Mouse (Mus musculus) kidney, embryonic 14.5 days (tissue): ENCODE data around the gene Stk31. TPM values are rescaled to one million over a fixed set of nuclear protein-coding genes. Genes with fewer than 3 reads are reported as not detected.

Experiments used
- ATAC-seq: fragments of 200-750 bp; cut with Nextera tagmentation; 2 replicates; pipeline ENCODE4 v1.8.0; 2017; ENCODE audit warnings: moderate number of reproducible peaks, mild to moderate bottlenecking, moderate TSS enrichment, moderate library complexity; ENCODE audit not compliant: low FRiP score, low TSS enrichment
- H3K27ac ChIP-seq: fragments of 300-500 bp; sonication (generic); 2 replicates; pipeline ENCODE4 v1.5.1; 2014; ENCODE audit warnings: low read depth, mild to moderate bottlenecking, low read length, moderate library complexity, mixed read lengths
- H3K27me3 ChIP-seq: fragments of 300-500 bp; sonication (generic); 2 replicates; pipeline ENCODE4 v1.6.1; 2014; ENCODE audit warnings: mild to moderate bottlenecking, low read length; ENCODE audit not compliant: control insufficient read depth, insufficient read depth
- H3K36me3 ChIP-seq: fragments of 300-500 bp; sonication (generic); 2 replicates; pipeline ENCODE4 v1.6.1; 2014; ENCODE audit warnings: low read length, mixed read lengths; ENCODE audit not compliant: control insufficient read depth, insufficient read depth
- H3K4me1 ChIP-seq: fragments of 300-500 bp; sonication (generic); 2 replicates; pipeline ENCODE4 v1.6.1; 2014; ENCODE audit warnings: low read length, mixed read lengths; ENCODE audit not compliant: control insufficient read depth, insufficient read depth
- H3K4me2 ChIP-seq: fragments of 300-500 bp; sonication (generic); replicated peaks from 2 replicates; pipeline ENCODE4 v1.6.1; 2014; ENCODE audit warnings: low read depth, mild to moderate bottlenecking, low read length
- H3K4me3 ChIP-seq: fragments of 300-500 bp; sonication (generic); 2 replicates; pipeline ENCODE4 v1.5.1; 2014; ENCODE audit warnings: mild to moderate bottlenecking, low read length
- H3K9ac ChIP-seq: fragments of 300-500 bp; sonication (generic); 2 replicates; pipeline ENCODE4 v1.6.1; 2014; ENCODE audit warnings: low read depth, mild to moderate bottlenecking, low read length, moderate library complexity
- H3K9me3 ChIP-seq: fragments of 300-500 bp; sonication (generic); 2 replicates; pipeline ENCODE4 v1.6.1; 2016; ENCODE audit warnings: low read length; ENCODE audit not compliant: control insufficient read depth
- WGBS: fragments of 180-500 bp; shearing (Covaris S2); extraction: QIAGEN DNeasy Blood & Tissue Kit; methylation state at CpG from one replicate; pipeline ENCODE4 v1.1.7; 2014; 5-methylcytosine and 5-hydroxymethylcytosine counted together
- polyA plus RNA-seq: library from polyadenylated mRNA; unstranded; fragments of >200 nt; fragmentation: Nextera tagmentation; extraction: Ambion mirVana; gene quantifications from 2 replicates; pipeline ENCODE4 v1.2.1, GENCODE M21; 2014

The Stk31 gene
- polyA plus RNA-seq = not detected in 2 replicates

GRCm38 (mm10) chr6:49395316-49395715 is at the start of gene Stk31:
Stk31 (plus strand) TSS chr6:49395604.
- no peaks in the 10 kb centered on the region for H3K27me3 ChIP-seq
- no peak for ATAC-seq
- 88% methylated on average over 34 of the region's 34 CpGs for WGBS
- no peaks in the 10 kb centered on the region for H3K36me3 ChIP-seq
- no peaks in the 10 kb centered on the region for H3K9me3 ChIP-seq
- H3K4me2 ChIP-seq = no peak within 1 kb of the TSS
- no peak within 1 kb of the TSS for H3K4me3 ChIP-seq
- H3K9ac ChIP-seq = no peak within 1 kb of the TSS
- no peaks in the 10 kb centered on the region for H3K4me1 ChIP-seq
- no peak within 1 kb of the TSS for H3K27ac ChIP-seq

- Histone ChIP-seq H3K27ac (no peak overlapping the region), H3K36me3 (no peaks in the 10 kb centered on the region), H3K4me3 (no peak overlapping the region), H3K4me2 (no peak overlapping the region), H3K9me3 (no peaks in the 10 kb centered on the region), H3K4me1 (no peaks in the 10 kb centered on the region), H3K27me3 (no peaks in the 10 kb centered on the region), H3K9ac (no peak overlapping the region)
- WGBS = 94% methylated on average over 7 of the region's 7 CpGs
- ATAC-seq = no peak
Observed at GRCm38 (mm10) chr6:49349826-49350225, 45.6 kb upstream of the Stk31 start.

GRCm38 (mm10) chr6:49354613-49355012 is 40.8 kb upstream of the Stk31 start:
- ATAC-seq = no peak
- Histone ChIP-seq H3K27ac (no peak overlapping the region), H3K4me2 (no peak overlapping the region), H3K27me3 (no peaks in the 10 kb centered on the region), H3K4me3 (no peak overlapping the region), H3K36me3 (no peaks in the 10 kb centered on the region), H3K9me3 (no peaks in the 10 kb centered on the region), H3K4me1 (no peaks in the 10 kb centered on the region), H3K9ac (no peak overlapping the region)
- WGBS = 93% methylated on average over 3 of the region's 3 CpGs

GRCm38 (mm10) chr6:49355171-49355570 is 40.2 kb upstream of the Stk31 start:
- 69% methylated on average over 4 of the region's 4 CpGs for WGBS
- Histone ChIP-seq H3K9ac (no peak overlapping the region), H3K27ac (no peak overlapping the region), H3K4me3 (no peak overlapping the region), H3K36me3 (no peaks in the 10 kb centered on the region), H3K27me3 (no peaks in the 10 kb centered on the region), H3K4me2 (no peak overlapping the region), H3K9me3 (no peaks in the 10 kb centered on the region), H3K4me1 (no peaks in the 10 kb centered on the region)
- ATAC-seq = no peak

- Histone ChIP-seq H3K4me1 (no peaks in the 10 kb centered on the region), H3K27me3 (no peaks in the 10 kb centered on the region), H3K36me3 (no peaks in the 10 kb centered on the region), H3K4me3 (no peak overlapping the region), H3K4me2 (no peak overlapping the region), H3K9ac (no peak overlapping the region), H3K9me3 (no peaks in the 10 kb centered on the region), H3K27ac (no peak overlapping the region)
- ATAC-seq = 0 out of 2 replicates have a peak, but pooled peaks have one; percentile 32
Observed at GRCm38 (mm10) chr6:49360420-49360819, 35.0 kb upstream of the Stk31 start.

- H3K4me3 ChIP-seq = peak within 1 kb of the TSS; percentile 55
- ATAC-seq = peak; percentile 98
Observed at GRCm38 (mm10) chr6:49367159-49368054, 28.0 kb upstream of the Stk31 start, which contains the start of gene Fam221a. Fam221a (plus strand) TSS chr6:49367739.

GRCm38 (mm10) chr6:49368212-49368611 is 27.2 kb upstream of the Stk31 start:
- Histone ChIP-seq H3K9ac (peak overlapping the region; percentile 57; the same call in 1 of the 2 replicates), H3K9me3 (no peaks in the 10 kb centered on the region), H3K36me3 (no peaks in the 10 kb centered on the region), H3K27ac (no peak overlapping the region), H3K4me2 (peak overlapping the region; percentile 80), H3K4me3 (peak overlapping the region; percentile 55), H3K27me3 (no peaks in the 10 kb centered on the region), H3K4me1 (no peaks in the 10 kb centered on the region)
- WGBS = 40% methylated on average over 3 of the region's 3 CpGs
- ATAC-seq = no peak

More at GRCm38 (mm10) chr6:49367159-49368054, 28.0 kb upstream of the Stk31 start, which contains the start of gene Fam221a:
- Histone ChIP-seq H3K4me1 (no peaks in the 10 kb centered on the region), H3K4me2 (peak within 1 kb of the TSS; percentile 80), H3K27me3 (no peaks in the 10 kb centered on the region), H3K36me3 (no peaks in the 10 kb centered on the region), H3K27ac (peak within 1 kb of the TSS; percentile 8; the same call in 1 of the 2 replicates), H3K9me3 (no peaks in the 10 kb centered on the region), H3K9ac (peak within 1 kb of the TSS; percentile 57)
- 5% methylated on average over 47 of the region's 49 CpGs for WGBS

- no peak overlapping the region for H3K27ac ChIP-seq
- ATAC-seq = no peak
- H3K9ac ChIP-seq = no peak overlapping the region
- H3K9me3 ChIP-seq = no peaks in the 10 kb centered on the region
- H3K27me3 ChIP-seq = no peaks in the 10 kb centered on the region
- H3K4me2 ChIP-seq = no peak overlapping the region
- H3K4me1 ChIP-seq = no peaks in the 10 kb centered on the region
- no peaks in the 10 kb centered on the region for H3K36me3 ChIP-seq
- H3K4me3 ChIP-seq = no peak overlapping the region
- 83% methylated on average over 4 of the region's 4 CpGs for WGBS
Observed at GRCm38 (mm10) chr6:49372705-49373104, 22.7 kb upstream of the Stk31 start.

GRCm38 (mm10) chr6:49373943-49374342 is 21.5 kb upstream of the Stk31 start:
- no peak overlapping the region for H3K9ac ChIP-seq
- H3K36me3 ChIP-seq = no peaks in the 10 kb centered on the region
- ATAC-seq = no peak
- H3K4me1 ChIP-seq = no peaks in the 10 kb centered on the region
- H3K27ac ChIP-seq = no peak overlapping the region
- H3K4me2 ChIP-seq = no peak overlapping the region
- no peak overlapping the region for H3K4me3 ChIP-seq
- H3K9me3 ChIP-seq = no peaks in the 10 kb centered on the region
- WGBS = 86% methylated on average over 2 of the region's 2 CpGs
- H3K27me3 ChIP-seq = no peaks in the 10 kb centered on the region
